Mouse (Mus musculus) MEL (cell line): ENCODE measurements around the gene Atp1a3.

ENCODE experiments used
- CTCF ChIP-seq, 3 experiments: IDR thresholded peaks in 2 of 3; conservative IDR thresholded peaks in 1 of 3; 2 replicates each; pipeline ENCODE4 v1.5.1; 2011 to 2012; ENCODE audit warnings: low read length in 3 of 3, low read depth in 2 of 3, mild to moderate bottlenecking in 2 of 3, improper control_type of control experiment in 1 of 3, inconsistent platforms in 1 of 3, mixed read lengths in 1 of 3, moderate library complexity in 1 of 3; ENCODE audit not compliant: control insufficient read depth in 1 of 3, insufficient read depth in 1 of 3, poor library complexity in 1 of 3, severe bottlenecking in 1 of 3
- HCFC1 ChIP-seq: IDR thresholded peaks from 2 replicates; pipeline ENCODE4 v1.6.1; 2012; ENCODE audit warnings: low read depth, mild to moderate bottlenecking, inconsistent platforms, low read length, improper control_type of control experiment, moderate library complexity
- MEF2A ChIP-seq: IDR thresholded peaks from 2 replicates; pipeline ENCODE4 v1.6.1; 2014; ENCODE audit warnings: low read depth, mild to moderate bottlenecking, inconsistent platforms, low read length, improper control_type of control experiment; ENCODE audit not compliant: poor library complexity, insufficient replicate concordance, severe bottlenecking; ENCODE audit errors: extremely low read depth
- MXI1 ChIP-seq: IDR thresholded peaks from 2 replicates; pipeline ENCODE4 v1.6.1; 2011; ENCODE audit warnings: mild to moderate bottlenecking, low read depth, low read length, improper control_type of control experiment
- POLR2A ChIP-seq, 2 experiments: IDR thresholded peaks; 2 replicates each; pipeline ENCODE4 v1.6.1; 2011 to 2012; ENCODE audit warnings: low read length in 2 of 2, mild to moderate bottlenecking in 2 of 2, control low read depth in 1 of 2, improper control_type of control experiment in 1 of 2, low read depth in 1 of 2, moderate library complexity in 1 of 2; ENCODE audit not compliant: control insufficient read depth in 1 of 2, insufficient read depth in 1 of 2, poor library complexity in 1 of 2

DNA sequence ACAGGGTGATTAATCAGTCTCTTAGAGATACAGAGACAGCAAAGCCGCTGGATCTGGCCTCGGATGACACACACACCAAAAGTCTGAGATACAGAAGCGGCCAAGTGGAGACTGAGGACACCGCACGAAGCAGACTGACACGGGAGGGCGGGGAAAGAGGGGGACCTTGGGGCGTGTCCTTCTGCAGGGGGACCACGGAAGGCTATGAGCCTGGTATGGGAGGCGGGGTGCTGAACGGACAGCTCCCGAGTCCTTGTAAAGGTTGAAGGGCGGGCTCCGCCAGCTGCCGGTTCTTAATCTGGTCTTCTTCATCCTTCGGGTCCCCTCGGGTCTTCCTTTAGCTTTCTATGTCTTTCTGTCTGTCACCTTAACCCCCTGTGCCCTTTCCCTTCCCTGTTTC is 2.9 kb upstream of the Atp1a3 start:
- TF ChIP-seq MEF2A (no peak), HCFC1 (no peak), POLR2A (IDR thresholded peaks at IDR 0.05; ENCODE audit: control insufficient read depth in 1 of 2, insufficient read depth in 1 of 2, low read depth in 1 of 2, low read length in 2 of 2, poor library complexity in 1 of 2) (no peak), CTCF (IDR thresholded peaks at IDR 0.05 in 2 of 3, conservative IDR thresholded peaks at IDR 0.05 in 1 of 3; ENCODE audit: control insufficient read depth in 1 of 3, insufficient read depth in 1 of 3, low read depth in 2 of 3, low read length in 3 of 3, poor library complexity in 1 of 3, severe bottlenecking in 1 of 3) (no peak), MXI1 (no peak)
